Mouse (Mus musculus): ENCODE data around the gene Cep41. TPM values are rescaled to one million over a fixed set of nuclear protein-coding genes. Genes with fewer than 3 reads are reported as not detected.

The Cep41 gene
- polyA plus RNA-seq, 1 experiment from 2014 or later = 14.2 TPM

DNA sequence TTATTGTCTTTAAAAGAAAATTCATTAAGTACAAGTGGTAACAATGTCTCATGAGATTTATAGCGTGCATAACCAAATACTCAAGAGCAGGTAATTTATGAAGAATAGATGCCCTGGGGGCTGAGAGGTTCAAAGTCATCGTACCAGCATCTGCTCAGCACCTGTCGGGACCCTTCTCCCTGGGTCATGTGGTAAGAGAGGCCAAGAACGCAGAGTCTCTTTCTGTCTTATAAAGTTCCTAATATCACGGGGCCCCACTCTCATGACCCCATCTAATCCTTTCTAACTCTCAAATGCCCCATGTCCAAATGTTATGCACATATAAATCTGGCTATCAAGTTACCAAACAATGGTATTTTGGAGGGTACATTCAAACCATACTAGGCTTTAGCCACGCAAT, 9.3 kb upstream of the Cep41 start:
- Histone ChIP-seq H3K4me1 (ENCODE audit: control insufficient read depth, insufficient read depth, low read length) (no peaks in the 10 kb centered on the region), H3K9ac (replicated peaks; ENCODE audit: low read length) (no peak overlapping the region), H3K4me3 (replicated peaks; ENCODE audit: low read depth, low read length) (no peak overlapping the region), H3K27ac (replicated peaks; ENCODE audit: low read depth, low read length) (no peak overlapping the region), H3K4me2 (ENCODE audit: low read length) (no peak overlapping the region), H3K9me3 (ENCODE audit: control insufficient read depth, low read length) (no peaks in the 10 kb centered on the region), H3K27me3 (ENCODE audit: control insufficient read depth, insufficient read depth, low read length) (no peaks in the 10 kb centered on the region), H3K36me3 (ENCODE audit: control insufficient read depth, insufficient read depth, low read length) (no peaks in the 10 kb centered on the region)
- 76% methylated on average over 6 of the region's 6 CpGs for WGBS
- ATAC-seq (ENCODE audit: low FRiP score, low TSS enrichment) (no peak), DNase-seq (no peak)

GRCm38 (mm10) chr6:30700182-30700581, 6.6 kb upstream of the Cep41 start:
- no peak overlapping the region for H3K27ac ChIP-seq (replicated peaks; ENCODE audit: low read depth, low read length)

GRCm38 (mm10) chr6:30698036-30698435, 4.5 kb upstream of the Cep41 start:
- peaks cover 10% of the 10 kb centered on the region for H3K4me1 ChIP-seq (ENCODE audit: control insufficient read depth, insufficient read depth, low read length)
- no peak overlapping the region for H3K4me2 ChIP-seq (ENCODE audit: low read length)
- H3K9me3 ChIP-seq (ENCODE audit: control insufficient read depth, low read length) = no peaks in the 10 kb centered on the region
- H3K27me3 ChIP-seq (ENCODE audit: control insufficient read depth, insufficient read depth, low read length) = no peaks in the 10 kb centered on the region
- DNase-seq (no peak), ATAC-seq (ENCODE audit: low FRiP score, low TSS enrichment) (no peak)
- H3K9ac ChIP-seq (replicated peaks; ENCODE audit: low read length) = no peak overlapping the region
- no peak overlapping the region for H3K27ac ChIP-seq (replicated peaks; ENCODE audit: low read depth, low read length)
- no peaks in the 10 kb centered on the region for H3K36me3 ChIP-seq (ENCODE audit: control insufficient read depth, insufficient read depth, low read length)
- WGBS = 95% methylated on average over 4 of the region's 4 CpGs
- no peak overlapping the region for H3K4me3 ChIP-seq (replicated peaks; ENCODE audit: low read depth, low read length)

More at GRCm38 (mm10) chr6:30700182-30700581, 6.6 kb upstream of the Cep41 start:
- H3K4me1 ChIP-seq (ENCODE audit: control insufficient read depth, insufficient read depth, low read length) = no peaks in the 10 kb centered on the region
- H3K27me3 ChIP-seq (ENCODE audit: control insufficient read depth, insufficient read depth, low read length) = no peaks in the 10 kb centered on the region
- no peaks in the 10 kb centered on the region for H3K36me3 ChIP-seq (ENCODE audit: control insufficient read depth, insufficient read depth, low read length)
- H3K9ac ChIP-seq (replicated peaks; ENCODE audit: low read length) = no peak overlapping the region
- no peak overlapping the region for H3K4me3 ChIP-seq (replicated peaks; ENCODE audit: low read depth, low read length)
- no peak for ATAC-seq (ENCODE audit: low FRiP score, low TSS enrichment)
- no peak for DNase-seq
- H3K4me2 ChIP-seq (ENCODE audit: low read length) = no peak overlapping the region
- 93% methylated on average over 6 of the region's 6 CpGs for WGBS
- no peaks in the 10 kb centered on the region for H3K9me3 ChIP-seq (ENCODE audit: control insufficient read depth, low read length)

GRCm38 (mm10) chr6:30697464-30697863, 3.9 kb upstream of the Cep41 start:
- Histone ChIP-seq H3K4me2 (ENCODE audit: low read length) (no peak overlapping the region), H3K4me1 (ENCODE audit: control insufficient read depth, insufficient read depth, low read length) (peaks cover 10% of the 10 kb centered on the region), H3K9me3 (ENCODE audit: control insufficient read depth, low read length) (no peaks in the 10 kb centered on the region), H3K27me3 (ENCODE audit: control insufficient read depth, insufficient read depth, low read length) (no peaks in the 10 kb centered on the region), H3K4me3 (replicated peaks; ENCODE audit: low read depth, low read length) (no peak overlapping the region), H3K36me3 (ENCODE audit: control insufficient read depth, insufficient read depth, low read length) (no peaks in the 10 kb centered on the region), H3K27ac (replicated peaks; ENCODE audit: low read depth, low read length) (no peak overlapping the region), H3K9ac (replicated peaks; ENCODE audit: low read length) (no peak overlapping the region)
- WGBS = 26% methylated on average over 5 of the region's 5 CpGs
- no peak for ATAC-seq (ENCODE audit: low FRiP score, low TSS enrichment)
- no peak for DNase-seq

DNA sequence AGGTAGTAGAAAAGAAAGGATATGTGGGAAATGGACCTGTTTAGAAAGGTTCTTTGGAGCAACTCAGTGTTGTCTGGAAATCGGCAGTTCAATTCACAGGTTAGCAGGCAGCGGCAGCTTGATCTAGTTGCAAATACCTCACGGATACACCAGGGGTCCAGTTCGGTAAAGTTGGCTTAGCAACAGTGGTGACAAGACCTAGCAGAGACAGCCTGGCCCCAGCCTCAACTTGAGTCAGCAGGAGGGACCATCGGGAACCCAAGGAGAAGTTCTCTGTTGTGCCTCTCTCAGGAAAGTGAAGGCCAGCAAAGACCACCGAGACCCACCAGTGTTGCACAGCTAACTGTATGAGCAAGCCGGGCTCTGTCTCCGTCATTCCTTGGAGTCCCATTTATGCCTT, 1.6 kb upstream of the Cep41 start:
- no peak overlapping the region for H3K4me2 ChIP-seq (ENCODE audit: low read length)
- DNase-seq (no peak), ATAC-seq (ENCODE audit: low FRiP score, low TSS enrichment) (no peak)
- H3K9me3 ChIP-seq (ENCODE audit: control insufficient read depth, low read length) = no peaks in the 10 kb centered on the region
- no peak overlapping the region for H3K4me3 ChIP-seq (replicated peaks; ENCODE audit: low read depth, low read length)
- H3K9ac ChIP-seq (replicated peaks; ENCODE audit: low read length) = no peak overlapping the region
- peaks cover 10% of the 10 kb centered on the region for H3K4me1 ChIP-seq (ENCODE audit: control insufficient read depth, insufficient read depth, low read length)
- no peaks in the 10 kb centered on the region for H3K27me3 ChIP-seq (ENCODE audit: control insufficient read depth, insufficient read depth, low read length)
- no peaks in the 10 kb centered on the region for H3K36me3 ChIP-seq (ENCODE audit: control insufficient read depth, insufficient read depth, low read length)
- WGBS = 93% methylated on average over 8 of the region's 8 CpGs
- H3K27ac ChIP-seq (replicated peaks; ENCODE audit: low read depth, low read length) = 0 out of 2 replicates have a peak overlapping the region, but pooled peaks have one; percentile 74

GRCm38 (mm10) chr6:30694209-30694608, 660 bp upstream of the Cep41 start:
- H3K36me3 ChIP-seq (ENCODE audit: control insufficient read depth, insufficient read depth, low read length) = no peaks in the 10 kb centered on the region
- H3K4me2 ChIP-seq (ENCODE audit: low read length) = peak overlapping the region; percentile 72
- WGBS = 18% methylated on average over 6 of the region's 6 CpGs
- H3K9me3 ChIP-seq (ENCODE audit: control insufficient read depth, low read length) = no peaks in the 10 kb centered on the region
- DNase-seq (peak; percentile 87), ATAC-seq (ENCODE audit: low FRiP score, low TSS enrichment) (no peak; the same call in 1 of the 2 replicates)
- peak overlapping the region; percentile 59 for H3K4me3 ChIP-seq (replicated peaks; ENCODE audit: low read depth, low read length)
- H3K9ac ChIP-seq (replicated peaks; ENCODE audit: low read length) = no peak overlapping the region
- H3K27ac ChIP-seq (replicated peaks; ENCODE audit: low read depth, low read length) = peak overlapping the region; percentile 74
- H3K27me3 ChIP-seq (ENCODE audit: control insufficient read depth, insufficient read depth, low read length) = no peaks in the 10 kb centered on the region
- H3K4me1 ChIP-seq (ENCODE audit: control insufficient read depth, insufficient read depth, low read length) = peaks cover 10% of the 10 kb centered on the region

- H3K9me3 ChIP-seq (ENCODE audit: control insufficient read depth, low read length) = no peaks in the 10 kb centered on the region
- ATAC-seq (ENCODE audit: low FRiP score, low TSS enrichment) (no peak), DNase-seq (no peak)
- peak overlapping the region; percentile 52; the same call in 1 of the 2 replicates for H3K9ac ChIP-seq (replicated peaks; ENCODE audit: low read length)
- peaks cover 10% of the 10 kb centered on the region for H3K4me1 ChIP-seq (ENCODE audit: control insufficient read depth, insufficient read depth, low read length)
- no peaks in the 10 kb centered on the region for H3K36me3 ChIP-seq (ENCODE audit: control insufficient read depth, insufficient read depth, low read length)
- H3K27me3 ChIP-seq (ENCODE audit: control insufficient read depth, insufficient read depth, low read length) = no peaks in the 10 kb centered on the region
- 80% methylated on average over 5 of the region's 5 CpGs for WGBS
- peak overlapping the region; percentile 96 for H3K27ac ChIP-seq (replicated peaks; ENCODE audit: low read depth, low read length)
- peak overlapping the region; percentile 72 for H3K4me2 ChIP-seq (ENCODE audit: low read length)
- peak overlapping the region; percentile 59 for H3K4me3 ChIP-seq (replicated peaks; ENCODE audit: low read depth, low read length)
These were observed 723 bp downstream of the Cep41 start for GRCm38 (mm10) chr6:30692826-30693225.

- DNase-seq (no peak), ATAC-seq (ENCODE audit: low FRiP score, low TSS enrichment) (no peak)
- Histone ChIP-seq H3K9ac (replicated peaks; ENCODE audit: low read length) (no peak overlapping the region), H3K27me3 (ENCODE audit: control insufficient read depth, insufficient read depth, low read length) (no peaks in the 10 kb centered on the region), H3K9me3 (ENCODE audit: control insufficient read depth, low read length) (no peaks in the 10 kb centered on the region), H3K4me3 (replicated peaks; ENCODE audit: low read depth, low read length) (no peak overlapping the region), H3K4me1 (ENCODE audit: control insufficient read depth, insufficient read depth, low read length) (peaks cover 3% of the 10 kb centered on the region; the same call in 1 of the 2 replicates), H3K27ac (replicated peaks; ENCODE audit: low read depth, low read length) (no peak overlapping the region), H3K36me3 (ENCODE audit: control insufficient read depth, insufficient read depth, low read length) (no peaks in the 10 kb centered on the region), H3K4me2 (ENCODE audit: low read length) (no peak overlapping the region)
- WGBS = 96% methylated on average over 7 of the region's 7 CpGs
These were observed 6.4 kb downstream of the Cep41 start for GRCm38 (mm10) chr6:30687198-30687597.

DNA sequence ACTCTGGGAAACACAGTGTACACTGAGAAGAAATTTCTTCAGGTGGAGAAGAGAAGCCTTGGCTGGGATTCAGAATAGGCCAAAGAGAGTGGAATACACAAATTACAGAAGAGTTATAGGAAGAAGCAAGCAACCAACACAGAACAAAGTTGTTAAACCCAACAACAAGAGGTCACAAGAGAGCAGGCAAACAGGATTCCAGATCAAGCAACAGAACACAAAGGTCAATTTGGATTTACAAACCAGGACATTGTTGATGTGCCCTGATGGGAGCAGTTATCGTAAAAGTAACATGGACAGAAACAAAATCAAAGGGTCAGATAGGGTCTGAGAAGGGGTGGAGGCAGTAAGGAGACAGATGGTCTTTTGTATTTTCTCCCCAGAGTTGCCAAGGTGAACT, 9.0 kb downstream of the Cep41 start:
- 91% methylated on average over 1 of the region's 1 CpGs for WGBS
- DNase-seq (no peak), ATAC-seq (ENCODE audit: low FRiP score, low TSS enrichment) (no peak)
- H3K9me3 ChIP-seq (ENCODE audit: control insufficient read depth, low read length) = no peaks in the 10 kb centered on the region
- no peak overlapping the region for H3K27ac ChIP-seq (replicated peaks; ENCODE audit: low read depth, low read length)
- H3K27me3 ChIP-seq (ENCODE audit: control insufficient read depth, insufficient read depth, low read length) = no peaks in the 10 kb centered on the region
- H3K9ac ChIP-seq (replicated peaks; ENCODE audit: low read length) = no peak overlapping the region
- H3K4me2 ChIP-seq (ENCODE audit: low read length) = no peak overlapping the region
- no peaks in the 10 kb centered on the region for H3K36me3 ChIP-seq (ENCODE audit: control insufficient read depth, insufficient read depth, low read length)
- no peak overlapping the region for H3K4me3 ChIP-seq (replicated peaks; ENCODE audit: low read depth, low read length)
- H3K4me1 ChIP-seq (ENCODE audit: control insufficient read depth, insufficient read depth, low read length) = peaks cover 5% of the 10 kb centered on the region; the same call in 1 of the 2 replicates
